Mouse (Mus musculus): Measurements from ENCODE around the gene Odf2. TPM values are rescaled to one million over a fixed set of nuclear protein-coding genes. Genes with fewer than 3 reads are reported as not detected.

The Odf2 gene
- polyA plus RNA-seq, 1 experiment from 2014 or later, result 74.3 TPM

GRCm38 (mm10) chr2:29852957-29853485 is 36.0 kb upstream of the Odf2 start:
- Histone ChIP-seq H3K4me3 (replicated peaks) (no peak overlapping the region), H3K9ac (no peak overlapping the region), H3K36me3 (no peaks in the 10 kb centered on the region), H3K4me1 (no peaks in the 10 kb centered on the region), H3K27me3 (peaks cover 2% of the 10 kb centered on the region), H3K4me2 (replicated peaks) (no peak overlapping the region), H3K9me3 (replicated peaks) (no peaks in the 10 kb centered on the region), H3K27ac (replicated peaks) (no peak overlapping the region)
- no peak for ATAC-seq (ENCODE audit: insufficient number of reproducible peaks, low FRiP score, low TSS enrichment, low read depth)
- 64% methylated on average over 4 of the region's 4 CpGs for WGBS

DNA sequence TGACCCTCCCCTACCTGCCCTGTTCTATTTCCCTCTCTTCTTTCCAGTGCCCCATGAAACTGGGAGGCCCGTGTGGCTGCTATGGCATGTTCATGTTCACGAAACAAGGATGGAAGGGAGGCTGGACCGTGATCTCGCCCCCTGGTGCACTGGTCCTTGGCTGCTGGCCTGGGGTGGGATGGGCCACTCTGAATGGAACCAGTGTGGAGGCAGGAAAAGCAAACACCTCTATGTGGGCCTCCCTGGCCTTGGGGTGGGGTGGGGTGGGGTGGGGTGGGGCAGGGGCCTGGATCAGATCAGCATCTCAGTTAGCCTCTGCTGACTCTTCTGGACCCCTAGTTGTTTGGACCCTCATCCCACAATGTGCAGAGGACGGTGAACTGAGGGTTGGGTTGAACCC is 35.3 kb upstream of the Odf2 start:
- H3K4me2 ChIP-seq (replicated peaks), result no peak overlapping the region
- no peak overlapping the region for H3K9ac ChIP-seq
- 66% methylated on average over 5 of the region's 5 CpGs for WGBS
- 0 out of 2 replicates have a peak overlapping the region, but pooled peaks have one; percentile 2 for H3K27ac ChIP-seq (replicated peaks)
- no peak for ATAC-seq (ENCODE audit: insufficient number of reproducible peaks, low FRiP score, low TSS enrichment, low read depth)
- H3K36me3 ChIP-seq, result no peaks in the 10 kb centered on the region
- no peaks in the 10 kb centered on the region for H3K4me1 ChIP-seq
- H3K27me3 ChIP-seq, result no peaks in the 10 kb centered on the region
- H3K4me3 ChIP-seq (replicated peaks), result no peak overlapping the region
- no peaks in the 10 kb centered on the region for H3K9me3 ChIP-seq (replicated peaks)

- H3K4me3 ChIP-seq (replicated peaks), result no peak overlapping the region
- H3K4me2 ChIP-seq (replicated peaks), result no peak overlapping the region
- no peak for ATAC-seq (ENCODE audit: insufficient number of reproducible peaks, low FRiP score, low TSS enrichment, low read depth)
- no peaks in the 10 kb centered on the region for H3K27me3 ChIP-seq
- no peaks in the 10 kb centered on the region for H3K9me3 ChIP-seq (replicated peaks)
- no peaks in the 10 kb centered on the region for H3K4me1 ChIP-seq
- no peaks in the 10 kb centered on the region for H3K36me3 ChIP-seq
- H3K27ac ChIP-seq (replicated peaks), result no peak overlapping the region
- 75% methylated on average over 10 of the region's 10 CpGs for WGBS
- H3K9ac ChIP-seq, result no peak overlapping the region
Measured at GRCm38 (mm10) chr2:29855585-29856210, 33.3 kb upstream of the Odf2 start.

DNA sequence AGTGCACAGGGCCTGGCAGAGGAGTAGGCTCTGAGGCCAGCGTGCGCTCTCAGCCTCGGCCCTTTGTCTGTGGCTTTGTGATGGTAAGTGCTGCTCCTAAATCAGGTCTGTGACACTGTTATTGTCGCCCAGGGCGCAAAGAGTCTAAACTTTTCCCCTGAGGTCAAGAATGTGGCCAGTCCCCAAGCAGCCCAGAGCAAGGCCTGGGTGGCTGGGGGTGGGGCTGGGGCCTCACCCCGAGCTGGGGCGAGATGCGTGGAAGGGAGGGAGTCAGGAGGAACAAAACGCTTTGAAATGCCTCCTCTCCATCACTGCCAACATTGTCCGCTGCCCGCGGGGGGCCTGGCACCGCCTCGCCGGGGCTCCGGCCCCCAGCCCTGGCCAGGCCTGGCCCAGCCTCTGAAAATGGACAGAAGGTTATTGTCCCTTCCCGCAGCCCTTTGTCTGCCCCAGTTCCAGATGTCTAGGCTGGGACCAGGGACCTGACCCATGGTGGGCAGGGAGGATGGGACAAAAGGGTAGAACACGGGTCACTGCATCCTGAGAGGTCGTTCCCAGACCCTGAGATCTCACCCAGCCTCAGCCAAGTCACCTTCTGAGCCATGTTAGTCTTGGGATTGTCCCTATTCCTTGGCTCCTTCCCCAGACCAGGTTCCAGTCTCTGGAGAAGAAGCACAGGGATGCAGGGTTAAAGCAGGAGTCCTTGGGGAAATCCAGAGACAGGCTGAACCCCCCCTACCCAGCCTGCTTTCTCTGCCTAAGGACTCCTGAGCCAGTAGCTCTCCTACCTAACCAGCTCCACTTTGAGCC is 32.4 kb upstream of the Odf2 start:
- Histone ChIP-seq H3K4me3 (replicated peaks) (no peak overlapping the region), H3K9ac (no peak overlapping the region), H3K9me3 (replicated peaks) (no peaks in the 10 kb centered on the region), H3K27ac (replicated peaks) (no peak overlapping the region), H3K4me2 (replicated peaks) (no peak overlapping the region), H3K4me1 (no peaks in the 10 kb centered on the region), H3K27me3 (no peaks in the 10 kb centered on the region), H3K36me3 (no peaks in the 10 kb centered on the region)
- no peak for ATAC-seq (ENCODE audit: insufficient number of reproducible peaks, low FRiP score, low TSS enrichment, low read depth)
- WGBS, result 14% methylated on average over 19 of the region's 19 CpGs

GRCm38 (mm10) chr2:29857341-29857740 is 31.7 kb upstream of the Odf2 start:
- Histone ChIP-seq H3K27ac (replicated peaks) (no peak overlapping the region), H3K4me1 (no peaks in the 10 kb centered on the region), H3K9ac (no peak overlapping the region), H3K4me2 (replicated peaks) (no peak overlapping the region), H3K4me3 (replicated peaks) (no peak overlapping the region), H3K9me3 (replicated peaks) (no peaks in the 10 kb centered on the region), H3K27me3 (no peaks in the 10 kb centered on the region), H3K36me3 (no peaks in the 10 kb centered on the region)
- ATAC-seq (ENCODE audit: insufficient number of reproducible peaks, low FRiP score, low TSS enrichment, low read depth), result no peak
- 34% methylated on average over 2 of the region's 2 CpGs for WGBS

DNA sequence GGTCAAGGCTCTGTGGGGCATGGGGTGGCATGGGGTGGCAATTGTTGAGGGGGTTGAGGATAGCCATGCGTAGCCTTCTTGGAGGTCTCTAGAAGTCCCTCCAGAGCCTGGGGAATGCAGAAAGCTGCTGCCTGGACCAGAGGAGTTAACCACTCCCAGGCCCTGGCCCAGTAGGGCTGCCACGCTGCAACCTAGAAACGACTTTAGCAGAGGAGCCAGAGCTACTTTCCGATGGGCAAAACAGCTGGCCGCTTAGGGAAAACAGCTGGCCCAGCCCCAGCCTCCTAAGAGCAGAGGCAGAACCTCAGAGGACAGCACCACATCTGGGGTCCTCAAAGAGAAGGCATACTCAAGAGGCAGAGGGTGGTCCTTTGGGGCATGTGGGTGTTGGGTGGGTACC is 31.1 kb upstream of the Odf2 start:
- H3K4me2 ChIP-seq (replicated peaks), result no peak overlapping the region
- no peaks in the 10 kb centered on the region for H3K9me3 ChIP-seq (replicated peaks)
- no peaks in the 10 kb centered on the region for H3K4me1 ChIP-seq
- no peak overlapping the region for H3K4me3 ChIP-seq (replicated peaks)
- H3K27ac ChIP-seq (replicated peaks), result no peak overlapping the region; the same call in 1 of the 2 replicates
- no peaks in the 10 kb centered on the region for H3K36me3 ChIP-seq
- no peak for ATAC-seq (ENCODE audit: insufficient number of reproducible peaks, low FRiP score, low TSS enrichment, low read depth)
- H3K9ac ChIP-seq, result no peak overlapping the region
- WGBS, result 72% methylated on average over 5 of the region's 5 CpGs
- H3K27me3 ChIP-seq, result no peaks in the 10 kb centered on the region

- Histone ChIP-seq H3K4me2 (replicated peaks) (no peak overlapping the region), H3K4me1 (no peaks in the 10 kb centered on the region), H3K36me3 (no peaks in the 10 kb centered on the region), H3K4me3 (replicated peaks) (no peak overlapping the region), H3K9ac (no peak overlapping the region), H3K27me3 (no peaks in the 10 kb centered on the region), H3K27ac (replicated peaks) (no peak overlapping the region), H3K9me3 (replicated peaks) (no peaks in the 10 kb centered on the region)
- WGBS, result 11% methylated on average over 5 of the region's 5 CpGs
- ATAC-seq (ENCODE audit: insufficient number of reproducible peaks, low FRiP score, low TSS enrichment, low read depth), result no peak
Measured at GRCm38 (mm10) chr2:29858748-29859473, 30.1 kb upstream of the Odf2 start.

DNA sequence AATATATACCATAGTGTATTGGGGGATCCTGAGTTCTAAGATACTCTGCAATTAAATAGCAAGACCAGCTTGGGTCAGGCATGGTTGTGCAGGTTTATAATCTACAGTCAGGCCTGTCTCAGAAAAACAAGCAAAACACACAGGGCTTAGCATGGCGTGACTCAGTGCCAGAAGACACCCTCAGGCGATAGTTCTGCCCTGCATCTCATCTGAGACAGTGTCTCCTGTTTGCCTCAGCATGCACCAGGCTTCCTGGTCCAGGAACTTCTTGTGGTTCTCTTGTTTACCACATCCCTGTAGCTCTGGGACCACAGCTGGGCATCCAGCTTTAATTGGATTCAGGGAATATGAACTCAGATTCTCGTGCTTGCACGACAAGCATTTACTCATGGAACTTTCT is 23.9 kb upstream of the Odf2 start:
- no peaks in the 10 kb centered on the region for H3K27me3 ChIP-seq
- no peak overlapping the region for H3K27ac ChIP-seq (replicated peaks)
- no peak overlapping the region for H3K4me2 ChIP-seq (replicated peaks)
- no peak for ATAC-seq (ENCODE audit: insufficient number of reproducible peaks, low FRiP score, low TSS enrichment, low read depth)
- no peak overlapping the region for H3K4me3 ChIP-seq (replicated peaks)
- H3K9ac ChIP-seq, result no peak overlapping the region
- 39% methylated on average over 4 of the region's 4 CpGs for WGBS
- peaks cover 8% of the 10 kb centered on the region for H3K4me1 ChIP-seq
- H3K36me3 ChIP-seq, result no peaks in the 10 kb centered on the region
- no peaks in the 10 kb centered on the region for H3K9me3 ChIP-seq (replicated peaks)

GRCm38 (mm10) chr2:29868949-29869645 is 19.9 kb upstream of the Odf2 start, which contains the start of gene Cercam:
Gene Cercam, plus strand, starts transcription at chr2:29869164.
- ATAC-seq (ENCODE audit: insufficient number of reproducible peaks, low FRiP score, low TSS enrichment, low read depth), result peak; percentile 88
- H3K4me1 ChIP-seq, result peaks cover 16% of the 10 kb centered on the region
- H3K4me3 ChIP-seq (replicated peaks), result peak within 1 kb of the TSS; percentile 65
- H3K27me3 ChIP-seq, result no peaks in the 10 kb centered on the region
- WGBS, result 0% methylated on average over 44 of the region's 44 CpGs
- H3K9ac ChIP-seq, result peak within 1 kb of the TSS; percentile 76
- peak within 1 kb of the TSS; percentile 87 for H3K27ac ChIP-seq (replicated peaks)
- peak within 1 kb of the TSS; percentile 94 for H3K4me2 ChIP-seq (replicated peaks)
- H3K36me3 ChIP-seq, result peaks cover 14% of the 10 kb centered on the region
- no peaks in the 10 kb centered on the region for H3K9me3 ChIP-seq (replicated peaks)

DNA sequence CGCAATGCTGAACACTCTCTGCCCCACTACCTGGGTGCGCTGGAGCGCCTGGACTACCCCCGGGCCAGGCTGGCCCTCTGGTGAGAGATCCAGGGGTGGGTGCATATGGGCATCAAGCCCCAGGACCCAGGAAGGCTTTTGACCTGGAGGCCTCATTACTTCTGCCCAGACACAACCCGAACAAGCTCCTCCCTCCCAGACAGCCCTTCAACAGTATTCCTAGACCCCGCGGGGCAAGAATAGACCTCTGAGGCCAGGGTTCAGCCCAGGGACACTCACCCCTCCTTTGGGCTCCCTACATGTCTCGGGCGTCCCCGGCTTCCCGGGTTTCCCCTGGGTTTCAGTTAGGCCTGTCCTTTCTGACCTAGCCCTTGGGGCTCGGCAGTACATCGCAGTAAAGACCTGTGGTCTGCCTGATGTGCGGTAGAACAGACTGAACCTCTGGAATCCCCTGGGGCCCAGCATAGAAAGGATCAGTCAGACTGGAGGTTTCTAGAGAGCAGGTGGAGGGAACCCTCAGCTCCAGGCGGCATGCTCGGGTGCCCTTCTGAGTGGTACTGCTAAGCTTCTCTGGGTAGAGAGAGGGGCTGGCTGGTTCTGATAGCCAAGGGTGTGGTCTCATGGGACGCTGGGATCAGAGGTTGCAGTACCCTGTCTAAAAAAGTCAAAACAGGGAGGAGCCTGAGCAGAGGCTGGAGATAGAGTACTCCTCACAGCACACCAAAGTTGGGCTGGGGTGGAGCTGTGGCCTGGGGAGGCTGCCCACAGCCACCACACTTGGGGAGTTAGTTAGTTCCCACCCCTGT is 19.2 kb upstream of the Odf2 start:
- peak overlapping the region; percentile 65 for H3K4me3 ChIP-seq (replicated peaks)
- H3K9ac ChIP-seq, result peak overlapping the region; percentile 76
- no peaks in the 10 kb centered on the region for H3K9me3 ChIP-seq (replicated peaks)
- peak overlapping the region; percentile 87 for H3K27ac ChIP-seq (replicated peaks)
- H3K36me3 ChIP-seq, result peaks cover 18% of the 10 kb centered on the region
- ATAC-seq (ENCODE audit: insufficient number of reproducible peaks, low FRiP score, low TSS enrichment, low read depth), result peak; percentile 74
- WGBS, result 2% methylated on average over 17 of the region's 17 CpGs
- peaks cover 16% of the 10 kb centered on the region for H3K4me1 ChIP-seq
- H3K27me3 ChIP-seq, result no peaks in the 10 kb centered on the region
- H3K4me2 ChIP-seq (replicated peaks), result peak overlapping the region; percentile 94

All from embryonic facial prominence, embryonic 15.5 days (tissue).